Mouse (Mus musculus): ENCODE results near the gene Cd276. TPM values are rescaled to one million over a fixed set of nuclear protein-coding genes. Genes with fewer than 3 reads are reported as not detected.

Gene Cd276
- polyA plus RNA-seq, 1 experiment from 2014 or later, result 6.2 TPM

- Histone ChIP-seq H3K36me3 (ENCODE audit: control insufficient read depth, insufficient read depth) (no peaks in the 10 kb centered on the region), H3K4me3 (ENCODE audit: low read depth, low read length) (no peak overlapping the region), H3K27ac (ENCODE audit: low read depth, low read length) (no peak overlapping the region), H3K9ac (ENCODE audit: low read depth, low read length) (no peak overlapping the region), H3K4me2 (replicated peaks; ENCODE audit: low read depth) (no peak overlapping the region), H3K27me3 (replicated peaks; ENCODE audit: control insufficient read depth, insufficient read depth, low read length) (no peaks in the 10 kb centered on the region), H3K9me3 (ENCODE audit: control insufficient read depth) (no peaks in the 10 kb centered on the region), H3K4me1 (replicated peaks; ENCODE audit: control insufficient read depth, insufficient read depth, low read length) (no peaks in the 10 kb centered on the region)
- 94% methylated on average over 6 of the region's 6 CpGs for WGBS
- no peak for TF ChIP-seq CTCF (IDR thresholded peaks at IDR 0.05; ENCODE audit: low read depth)
- no peak for ATAC-seq
These were observed 21.9 kb downstream of the Cd276 start for GRCm38 (mm10) chr9:58533322-58533721.

- Histone ChIP-seq H3K9ac (ENCODE audit: low read depth, low read length) (no peak overlapping the region), H3K4me1 (replicated peaks; ENCODE audit: control insufficient read depth, insufficient read depth, low read length) (no peaks in the 10 kb centered on the region), H3K36me3 (ENCODE audit: control insufficient read depth, insufficient read depth) (no peaks in the 10 kb centered on the region), H3K9me3 (ENCODE audit: control insufficient read depth) (no peaks in the 10 kb centered on the region), H3K4me3 (ENCODE audit: low read depth, low read length) (no peak overlapping the region), H3K27ac (ENCODE audit: low read depth, low read length) (no peak overlapping the region), H3K4me2 (replicated peaks; ENCODE audit: low read depth) (no peak overlapping the region), H3K27me3 (replicated peaks; ENCODE audit: control insufficient read depth, insufficient read depth, low read length) (no peaks in the 10 kb centered on the region)
- ATAC-seq, result no peak
- 95% methylated on average over 4 of the region's 4 CpGs for WGBS
- no peak for TF ChIP-seq CTCF (IDR thresholded peaks at IDR 0.05; ENCODE audit: low read depth)
These were observed 23.0 kb downstream of the Cd276 start for GRCm38 (mm10) chr9:58532236-58532635.

GRCm38 (mm10) chr9:58530407-58530806 lies 24.8 kb downstream of the Cd276 start:
- H3K4me2 ChIP-seq (replicated peaks; ENCODE audit: low read depth), result no peak overlapping the region
- no peaks in the 10 kb centered on the region for H3K9me3 ChIP-seq (ENCODE audit: control insufficient read depth)
- 94% methylated on average over 13 of the region's 13 CpGs for WGBS
- no peaks in the 10 kb centered on the region for H3K27me3 ChIP-seq (replicated peaks; ENCODE audit: control insufficient read depth, insufficient read depth, low read length)
- TF ChIP-seq CTCF (IDR thresholded peaks at IDR 0.05; ENCODE audit: low read depth), result no peak
- ATAC-seq, result no peak
- H3K4me1 ChIP-seq (replicated peaks; ENCODE audit: control insufficient read depth, insufficient read depth, low read length), result no peaks in the 10 kb centered on the region
- H3K27ac ChIP-seq (ENCODE audit: low read depth, low read length), result no peak overlapping the region
- no peak overlapping the region for H3K4me3 ChIP-seq (ENCODE audit: low read depth, low read length)
- no peak overlapping the region for H3K9ac ChIP-seq (ENCODE audit: low read depth, low read length)
- no peaks in the 10 kb centered on the region for H3K36me3 ChIP-seq (ENCODE audit: control insufficient read depth, insufficient read depth)

GRCm38 (mm10) chr9:58527841-58528240 lies 27.4 kb downstream of the Cd276 start:
- Histone ChIP-seq H3K4me1 (replicated peaks; ENCODE audit: control insufficient read depth, insufficient read depth, low read length) (no peaks in the 10 kb centered on the region), H3K9ac (ENCODE audit: low read depth, low read length) (no peak overlapping the region), H3K27ac (ENCODE audit: low read depth, low read length) (no peak overlapping the region), H3K27me3 (replicated peaks; ENCODE audit: control insufficient read depth, insufficient read depth, low read length) (no peaks in the 10 kb centered on the region), H3K36me3 (ENCODE audit: control insufficient read depth, insufficient read depth) (no peaks in the 10 kb centered on the region), H3K4me2 (replicated peaks; ENCODE audit: low read depth) (no peak overlapping the region), H3K9me3 (ENCODE audit: control insufficient read depth) (no peaks in the 10 kb centered on the region), H3K4me3 (ENCODE audit: low read depth, low read length) (no peak overlapping the region)
- WGBS, result 72% methylated on average over 4 of the region's 4 CpGs
- ATAC-seq, result no peak
- TF ChIP-seq CTCF (IDR thresholded peaks at IDR 0.05; ENCODE audit: low read depth), result no peak

GRCm38 (mm10) chr9:58525108-58525507 lies 30.1 kb downstream of the Cd276 start:
- no peak overlapping the region for H3K4me2 ChIP-seq (replicated peaks; ENCODE audit: low read depth)
- WGBS, result 90% methylated on average over 4 of the region's 4 CpGs
- no peaks in the 10 kb centered on the region for H3K9me3 ChIP-seq (ENCODE audit: control insufficient read depth)
- TF ChIP-seq CTCF (IDR thresholded peaks at IDR 0.05; ENCODE audit: low read depth), result no peak
- H3K27ac ChIP-seq (ENCODE audit: low read depth, low read length), result no peak overlapping the region
- no peak overlapping the region for H3K4me3 ChIP-seq (ENCODE audit: low read depth, low read length)
- H3K27me3 ChIP-seq (replicated peaks; ENCODE audit: control insufficient read depth, insufficient read depth, low read length), result no peaks in the 10 kb centered on the region
- H3K36me3 ChIP-seq (ENCODE audit: control insufficient read depth, insufficient read depth), result no peaks in the 10 kb centered on the region
- H3K4me1 ChIP-seq (replicated peaks; ENCODE audit: control insufficient read depth, insufficient read depth, low read length), result no peaks in the 10 kb centered on the region
- no peak for ATAC-seq
- no peak overlapping the region for H3K9ac ChIP-seq (ENCODE audit: low read depth, low read length)

- Histone ChIP-seq H3K9me3 (ENCODE audit: control insufficient read depth) (no peaks in the 10 kb centered on the region), H3K27ac (ENCODE audit: low read depth, low read length) (no peak overlapping the region), H3K9ac (ENCODE audit: low read depth, low read length) (no peak overlapping the region), H3K4me2 (replicated peaks; ENCODE audit: low read depth) (no peak overlapping the region), H3K4me3 (ENCODE audit: low read depth, low read length) (no peak overlapping the region), H3K27me3 (replicated peaks; ENCODE audit: control insufficient read depth, insufficient read depth, low read length) (no peaks in the 10 kb centered on the region), H3K36me3 (ENCODE audit: control insufficient read depth, insufficient read depth) (no peaks in the 10 kb centered on the region), H3K4me1 (replicated peaks; ENCODE audit: control insufficient read depth, insufficient read depth, low read length) (no peaks in the 10 kb centered on the region)
- ATAC-seq, result no peak
- WGBS, result 49% methylated on average over 4 of the region's 4 CpGs
- no peak for TF ChIP-seq CTCF (IDR thresholded peaks at IDR 0.05; ENCODE audit: low read depth)
These were observed 33.3 kb downstream of the Cd276 start for GRCm38 (mm10) chr9:58521883-58522423.

All from intestine, postnatal 0 days (tissue).